Mouse (Mus musculus): ENCODE results near the gene Bcor. TPM values are rescaled to one million over a fixed set of nuclear protein-coding genes. Genes with fewer than 3 reads are reported as not detected.

Bcor gene
- polyA plus RNA-seq, 1 experiment = 6.4 TPM

- Histone ChIP-seq H3K36me3 (ENCODE audit: control insufficient read depth, insufficient read depth, low read length) (no peaks in the 10 kb centered on the region; the same call in none of the 2 replicates), H3K4me1 (ENCODE audit: control insufficient read depth, insufficient read depth, low read length) (peaks cover 2% of the 10 kb centered on the region; the same call in 1 of the 2 replicates), H3K27me3 (replicated peaks; ENCODE audit: control insufficient read depth, insufficient read depth, low read length) (no peaks in the 10 kb centered on the region), H3K27ac (ENCODE audit: insufficient read depth, low read depth, low read length) (no peak overlapping the region), H3K4me3 (ENCODE audit: insufficient read depth, low read depth, low read length) (no peak overlapping the region)
- no peak for TF ChIP-seq CTCF (conservative IDR thresholded peaks at IDR 0.05; ENCODE audit: insufficient read depth, insufficient read length, low read depth, low read length)
- no peak for TF ChIP-seq POLR2A (IDR thresholded peaks at IDR 0.05; ENCODE audit: low read depth, low read length)
- no peak for DNase-seq
- 94% methylated on average over 13 of the region's 13 CpGs for WGBS
Measured at GRCm38 (mm10) chrX:12046676-12047075, 113.5 kb downstream of the Bcor start.

- peaks cover 2% of the 10 kb centered on the region for H3K36me3 ChIP-seq (ENCODE audit: control insufficient read depth, insufficient read depth, low read length)
- no peak overlapping the region for H3K4me3 ChIP-seq (ENCODE audit: insufficient read depth, low read depth, low read length)
- H3K27me3 ChIP-seq (replicated peaks; ENCODE audit: control insufficient read depth, insufficient read depth, low read length) = no peaks in the 10 kb centered on the region
- H3K4me1 ChIP-seq (ENCODE audit: control insufficient read depth, insufficient read depth, low read length) = peaks cover 2% of the 10 kb centered on the region; the same call in 1 of the 2 replicates
- TF ChIP-seq CTCF (conservative IDR thresholded peaks at IDR 0.05; ENCODE audit: insufficient read depth, insufficient read length, low read depth, low read length) = no peak
- TF ChIP-seq POLR2A (IDR thresholded peaks at IDR 0.05; ENCODE audit: low read depth, low read length) = no peak
- WGBS = 49% methylated on average over 14 of the region's 14 CpGs
- DNase-seq = peak; percentile 62
- H3K27ac ChIP-seq (ENCODE audit: insufficient read depth, low read depth, low read length) = no peak overlapping the region
Measured at GRCm38 (mm10) chrX:12043352-12043751, 116.8 kb downstream of the Bcor start.

GRCm38 (mm10) chrX:12041453-12041852 lies 118.7 kb downstream of the Bcor start:
- H3K27ac ChIP-seq (ENCODE audit: insufficient read depth, low read depth, low read length) = no peak overlapping the region
- WGBS = 94% methylated on average over 5 of the region's 5 CpGs
- no peak for DNase-seq
- H3K36me3 ChIP-seq (ENCODE audit: control insufficient read depth, insufficient read depth, low read length) = peaks cover 2% of the 10 kb centered on the region
- no peaks in the 10 kb centered on the region for H3K27me3 ChIP-seq (replicated peaks; ENCODE audit: control insufficient read depth, insufficient read depth, low read length)
- H3K4me1 ChIP-seq (ENCODE audit: control insufficient read depth, insufficient read depth, low read length) = peaks cover 2% of the 10 kb centered on the region; the same call in 1 of the 2 replicates
- TF ChIP-seq CTCF (conservative IDR thresholded peaks at IDR 0.05; ENCODE audit: insufficient read depth, insufficient read length, low read depth, low read length) (no peak), POLR2A (IDR thresholded peaks at IDR 0.05; ENCODE audit: low read depth, low read length) (no peak)
- no peak overlapping the region for H3K4me3 ChIP-seq (ENCODE audit: insufficient read depth, low read depth, low read length)

GRCm38 (mm10) chrX:12014726-12015464 lies 145.3 kb downstream of the Bcor start:
- no peak for TF ChIP-seq POLR2A (IDR thresholded peaks at IDR 0.05; ENCODE audit: low read depth, low read length)
- no peak for TF ChIP-seq CTCF (conservative IDR thresholded peaks at IDR 0.05; ENCODE audit: insufficient read depth, insufficient read length, low read depth, low read length)
- no peak overlapping the region for H3K27ac ChIP-seq (ENCODE audit: insufficient read depth, low read depth, low read length)
- 52% methylated on average over 14 of the region's 15 CpGs for WGBS
- no peak overlapping the region for H3K4me3 ChIP-seq (ENCODE audit: insufficient read depth, low read depth, low read length)
- no peaks in the 10 kb centered on the region for H3K27me3 ChIP-seq (replicated peaks; ENCODE audit: control insufficient read depth, insufficient read depth, low read length)
- no peaks in the 10 kb centered on the region for H3K36me3 ChIP-seq (ENCODE audit: control insufficient read depth, insufficient read depth, low read length)
- peak; percentile 4 for DNase-seq
- no peaks in the 10 kb centered on the region for H3K4me1 ChIP-seq (ENCODE audit: control insufficient read depth, insufficient read depth, low read length)

GRCm38 (mm10) chrX:12010660-12011059 lies 149.5 kb downstream of the Bcor start:
- H3K4me1 ChIP-seq (ENCODE audit: control insufficient read depth, insufficient read depth, low read length) = no peaks in the 10 kb centered on the region
- no peak overlapping the region for H3K4me3 ChIP-seq (ENCODE audit: insufficient read depth, low read depth, low read length)
- H3K27me3 ChIP-seq (replicated peaks; ENCODE audit: control insufficient read depth, insufficient read depth, low read length) = no peaks in the 10 kb centered on the region
- DNase-seq = no peak
- no peaks in the 10 kb centered on the region for H3K36me3 ChIP-seq (ENCODE audit: control insufficient read depth, insufficient read depth, low read length)
- 72% methylated on average over 1 of the region's 1 CpGs for WGBS
- TF ChIP-seq POLR2A (IDR thresholded peaks at IDR 0.05; ENCODE audit: low read depth, low read length) (no peak), CTCF (conservative IDR thresholded peaks at IDR 0.05; ENCODE audit: insufficient read depth, insufficient read length, low read depth, low read length) (no peak)
- no peak overlapping the region for H3K27ac ChIP-seq (ENCODE audit: insufficient read depth, low read depth, low read length)

- Histone ChIP-seq H3K4me1 (ENCODE audit: control insufficient read depth, insufficient read depth, low read length) (no peaks in the 10 kb centered on the region), H3K36me3 (ENCODE audit: control insufficient read depth, insufficient read depth, low read length) (no peaks in the 10 kb centered on the region), H3K27me3 (replicated peaks; ENCODE audit: control insufficient read depth, insufficient read depth, low read length) (no peaks in the 10 kb centered on the region), H3K27ac (ENCODE audit: insufficient read depth, low read depth, low read length) (no peak overlapping the region), H3K4me3 (ENCODE audit: insufficient read depth, low read depth, low read length) (no peak overlapping the region)
- TF ChIP-seq CTCF (conservative IDR thresholded peaks at IDR 0.05; ENCODE audit: insufficient read depth, insufficient read length, low read depth, low read length) = no peak
- TF ChIP-seq POLR2A (IDR thresholded peaks at IDR 0.05; ENCODE audit: low read depth, low read length) = no peak
- DNase-seq = no peak
- WGBS = 58% methylated on average over 3 of the region's 3 CpGs
Measured at GRCm38 (mm10) chrX:12009046-12009445, 151.1 kb downstream of the Bcor start.

- Histone ChIP-seq H3K36me3 (ENCODE audit: control insufficient read depth, insufficient read depth, low read length) (no peaks in the 10 kb centered on the region), H3K4me3 (ENCODE audit: insufficient read depth, low read depth, low read length) (no peak overlapping the region), H3K4me1 (ENCODE audit: control insufficient read depth, insufficient read depth, low read length) (no peaks in the 10 kb centered on the region), H3K27me3 (replicated peaks; ENCODE audit: control insufficient read depth, insufficient read depth, low read length) (no peaks in the 10 kb centered on the region), H3K27ac (ENCODE audit: insufficient read depth, low read depth, low read length) (no peak overlapping the region)
- no peak for DNase-seq
- 75% methylated on average over 11 of the region's 11 CpGs for WGBS
- TF ChIP-seq POLR2A (IDR thresholded peaks at IDR 0.05; ENCODE audit: low read depth, low read length) (no peak), CTCF (conservative IDR thresholded peaks at IDR 0.05; ENCODE audit: insufficient read depth, insufficient read length, low read depth, low read length) (no peak)
Measured at GRCm38 (mm10) chrX:12007832-12008540, 152.2 kb downstream of the Bcor start.
